Mouse (Mus musculus): ENCODE data around the gene Pla2g16.
A peak's percentile ranks its signal among the peaks of the same experiment; 100 is the strongest.

Pla2g16 gene

GRCm38 (mm10) chr19:7566826-7567225 lies 9.6 kb downstream of the Pla2g16 start:
- no peak for DNase-seq

- no peak for DNase-seq
These were observed 11.1 kb downstream of the Pla2g16 start for GRCm38 (mm10) chr19:7568364-7568763.

GRCm38 (mm10) chr19:7569650-7570049 lies 12.4 kb downstream of the Pla2g16 start:
- DNase-seq: no peak

GRCm38 (mm10) chr19:7576180-7576579 lies 18.9 kb downstream of the Pla2g16 start:
- DNase-seq: no peak

GRCm38 (mm10) chr19:7577710-7578109 lies 20.5 kb downstream of the Pla2g16 start:
- DNase-seq: no peak

- no peak for DNase-seq
These were observed 23.8 kb downstream of the Pla2g16 start for GRCm38 (mm10) chr19:7581042-7581441.

GRCm38 (mm10) chr19:7583101-7583500 lies 25.8 kb downstream of the Pla2g16 start:
- DNase-seq: no peak

- DNase-seq: no peak
These were observed 26.3 kb downstream of the Pla2g16 start for GRCm38 (mm10) chr19:7583599-7583998.

- no peak for DNase-seq
These were observed 28.0 kb downstream of the Pla2g16 start for GRCm38 (mm10) chr19:7585279-7585678.

- DNase-seq: no peak
These were observed 28.5 kb downstream of the Pla2g16 start for GRCm38 (mm10) chr19:7585764-7586163.

- no peak for DNase-seq
These were observed 33.5 kb downstream of the Pla2g16 start for GRCm38 (mm10) chr19:7590795-7591194.

- DNase-seq: no peak
These were observed 34.8 kb downstream of the Pla2g16 start for GRCm38 (mm10) chr19:7592018-7592417.

- no peak for DNase-seq
These were observed 38.3 kb downstream of the Pla2g16 start for GRCm38 (mm10) chr19:7595534-7595933.

- DNase-seq: no peak
These were observed 41.2 kb downstream of the Pla2g16 start for GRCm38 (mm10) chr19:7598481-7598880.

- DNase-seq: no peak
These were observed 44.3 kb downstream of the Pla2g16 start for GRCm38 (mm10) chr19:7601551-7601950.

GRCm38 (mm10) chr19:7604107-7604506 lies 46.8 kb downstream of the Pla2g16 start:
- DNase-seq: no peak

- no peak for DNase-seq
These were observed 47.8 kb downstream of the Pla2g16 start for GRCm38 (mm10) chr19:7605013-7605412.

- peak; percentile 34 to 48 for DNase-seq
These were observed 48.9 kb downstream of the Pla2g16 start for GRCm38 (mm10) chr19:7605930-7606783.

GRCm38 (mm10) chr19:7606801-7607689 lies 49.8 kb downstream of the Pla2g16 start, which contains the start of gene Lgals12:
TSS of gene Lgals12 (minus strand) at chr19:7607193.
- DNase-seq: peak; percentile 8 to 12

- DNase-seq: no peak
These were observed 50.5 kb downstream of the Pla2g16 start for GRCm38 (mm10) chr19:7607690-7608201.

- no peak for DNase-seq
These were observed 54.9 kb downstream of the Pla2g16 start, which contains the start of gene Hrasls5 for GRCm38 (mm10) chr19:7611942-7612757. TSS of gene Hrasls5 (plus strand) at chr19:7612541.

- no peak for DNase-seq
These were observed 55.9 kb downstream of the Pla2g16 start for GRCm38 (mm10) chr19:7613151-7613550.
